Mouse (Mus musculus) stomach, postnatal 0 days (tissue): ENCODE measurements around the gene B3gat3.

ENCODE experiments used
- CTCF ChIP-seq: IDR thresholded peaks from 2 replicates; pipeline ENCODE4 v1.5.1; 2016; ENCODE audit warnings: antibody characterized with exemption, low read depth, mild to moderate bottlenecking, moderate library complexity
- EP300 ChIP-seq: optimal IDR thresholded peaks from 2 replicates; pipeline ENCODE3; 2016; ENCODE audit warnings: antibody characterized with exemption

DNA sequence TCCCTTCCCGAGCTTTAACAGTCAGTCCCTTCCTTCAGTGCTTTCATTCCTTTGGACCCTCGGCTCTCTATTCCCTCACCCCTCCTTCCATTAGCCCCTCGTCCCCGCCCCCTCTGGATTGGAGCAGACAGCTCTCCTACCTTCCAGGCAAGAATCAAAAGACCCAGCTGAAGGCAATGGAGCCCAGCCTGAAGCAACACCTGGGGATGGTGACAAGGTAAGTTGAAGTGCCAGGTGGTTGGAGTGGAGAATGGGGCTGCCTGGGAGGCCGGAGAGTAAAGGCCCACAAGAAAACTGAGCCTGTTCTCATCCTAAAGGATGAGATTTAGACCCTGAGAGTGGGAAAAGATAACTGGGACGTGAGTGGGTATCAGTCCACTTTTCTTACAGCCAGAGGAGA is 11.6 kb upstream of the B3gat3 start:
- TF ChIP-seq CTCF = no peak
- no peak for TF ChIP-seq EP300
